Mouse (Mus musculus) T-helper 17 cell (primary cell): ENCODE results near the gene Gm11146.

ENCODE experiments used
- in situ Hi-C, 2 experiments: fragments of 300-600 bp; cut with MboI, MseI; formaldehyde crosslinking; loops; 1 replicate in 1 of 2; 2 replicates in 1 of 2; pipeline ENCODE4 v1.15.1; 2025; ENCODE audit warnings: high pct_unique_total_duplicates in 2 of 2

Gm11146 gene

DNA sequence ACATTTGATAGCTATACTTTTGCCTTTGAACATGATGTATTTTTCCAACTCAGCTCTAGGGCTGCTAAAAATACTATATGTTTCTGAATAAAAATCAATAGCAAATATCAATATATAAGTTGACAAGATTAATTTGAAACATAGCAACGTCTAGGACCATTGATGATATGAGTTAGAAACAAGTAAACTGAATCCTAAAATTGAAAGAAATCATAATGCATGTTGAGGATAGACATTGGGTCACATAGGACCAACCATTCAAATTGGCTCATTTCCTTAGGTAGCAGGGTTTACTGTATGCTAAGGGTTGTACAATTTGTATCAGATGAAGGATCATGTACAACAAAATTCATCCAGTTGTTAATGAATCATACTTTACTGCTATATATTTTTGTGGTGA, at the start of gene Gm11146:
TSS of gene Gm11146 (minus strand) at position 101 of the 400 bp plus-strand sequence.
- in situ Hi-C loops = no loop called here

DNA sequence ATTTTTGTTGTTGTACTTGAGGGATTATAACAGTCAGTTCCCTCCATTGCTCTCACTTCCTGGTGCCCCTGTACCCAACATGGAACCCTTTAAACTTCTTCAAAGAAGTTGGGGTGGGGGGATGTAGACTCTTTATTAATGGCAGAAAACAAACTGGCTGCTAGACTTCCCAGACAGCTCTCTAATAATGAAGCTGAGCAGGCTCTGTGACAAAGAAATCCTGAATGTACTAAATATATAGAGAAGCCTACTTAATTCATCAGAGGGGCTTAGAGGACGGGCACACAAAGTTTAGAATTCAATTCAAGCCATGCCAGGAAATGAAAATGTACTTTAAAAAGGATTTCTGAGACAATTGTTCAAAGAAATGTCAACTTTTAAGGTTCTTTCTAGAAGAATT, 48.7 kb upstream of the Gm11146 start:
- in situ Hi-C loops = loop anchor here in 1 of 2 experiments (10.0 kb wide), 1 partner anchor 294 kb away; no protein-coding TSS in a partner anchor

GRCm38 (mm10) chr16:77649006-77649405, 47.1 kb upstream of the Gm11146 start:
- in situ Hi-C loops = no loop called here

DNA sequence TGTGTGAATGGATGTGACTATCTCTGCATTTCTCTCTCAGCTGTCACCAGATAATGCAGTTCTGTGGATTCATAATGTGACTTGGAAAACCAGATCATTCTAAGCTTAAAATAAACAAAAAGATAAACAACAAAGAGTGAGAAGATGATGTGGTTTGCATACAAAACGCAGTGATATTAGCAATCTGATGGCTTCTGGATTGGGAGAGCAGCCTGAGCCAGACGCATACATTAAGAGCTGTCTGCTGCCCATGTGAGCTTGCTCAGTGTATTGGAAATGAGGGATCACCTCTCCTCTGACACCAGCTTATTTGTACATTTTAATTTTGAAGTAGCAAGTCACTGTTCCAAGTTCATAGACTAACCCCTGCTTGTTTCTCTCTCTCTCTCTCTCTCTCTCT, 46.3 kb upstream of the Gm11146 start:
- in situ Hi-C loops = no loop called here

- in situ Hi-C loops = no loop called here
Measured at GRCm38 (mm10) chr16:77646146-77646545, 44.3 kb upstream of the Gm11146 start.

- in situ Hi-C loops = no loop called here
Measured at GRCm38 (mm10) chr16:77644976-77645375, 43.1 kb upstream of the Gm11146 start.

DNA sequence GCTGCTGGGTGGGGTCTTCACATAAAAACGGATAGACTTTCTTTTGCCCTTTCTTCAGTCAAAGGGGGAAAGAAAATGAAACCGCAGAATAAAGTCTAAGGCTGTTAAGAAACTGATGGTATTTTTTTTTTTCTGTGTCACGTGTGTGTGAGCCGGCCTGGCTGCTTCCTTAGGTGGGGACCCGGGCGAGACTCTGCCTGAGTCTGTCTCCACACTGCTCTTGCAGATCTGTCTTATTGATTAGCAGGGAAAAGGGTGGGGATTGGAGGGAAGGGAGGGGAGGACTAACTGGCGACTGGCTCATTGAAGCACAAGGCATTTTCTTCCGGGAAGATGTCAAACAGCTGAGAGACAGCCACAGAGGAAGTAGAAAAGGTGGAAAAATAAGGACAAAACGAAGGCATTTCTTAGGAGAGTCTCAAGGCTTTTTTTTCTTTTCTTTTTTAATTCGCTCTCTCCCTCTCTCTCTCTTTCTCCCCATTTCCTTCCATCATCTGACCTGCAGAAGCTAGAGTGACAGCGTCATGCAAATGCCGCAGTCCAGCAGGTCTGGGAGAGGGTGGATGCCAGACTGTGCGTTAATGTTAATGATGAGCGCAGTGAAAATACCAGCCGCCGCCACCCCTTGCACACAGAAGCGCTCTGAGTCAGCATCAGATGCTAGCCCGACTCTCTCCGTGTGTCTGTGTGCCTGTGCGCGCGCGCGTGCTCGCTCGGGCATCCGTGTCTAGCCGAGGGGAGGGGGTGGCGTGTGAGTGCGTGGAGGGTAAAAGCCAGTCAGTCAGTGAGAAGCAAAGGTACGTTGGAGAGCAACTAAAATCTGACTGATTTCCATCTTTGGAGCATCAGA, 42.2 kb upstream of the Gm11146 start:
- in situ Hi-C loops = no loop called here

DNA sequence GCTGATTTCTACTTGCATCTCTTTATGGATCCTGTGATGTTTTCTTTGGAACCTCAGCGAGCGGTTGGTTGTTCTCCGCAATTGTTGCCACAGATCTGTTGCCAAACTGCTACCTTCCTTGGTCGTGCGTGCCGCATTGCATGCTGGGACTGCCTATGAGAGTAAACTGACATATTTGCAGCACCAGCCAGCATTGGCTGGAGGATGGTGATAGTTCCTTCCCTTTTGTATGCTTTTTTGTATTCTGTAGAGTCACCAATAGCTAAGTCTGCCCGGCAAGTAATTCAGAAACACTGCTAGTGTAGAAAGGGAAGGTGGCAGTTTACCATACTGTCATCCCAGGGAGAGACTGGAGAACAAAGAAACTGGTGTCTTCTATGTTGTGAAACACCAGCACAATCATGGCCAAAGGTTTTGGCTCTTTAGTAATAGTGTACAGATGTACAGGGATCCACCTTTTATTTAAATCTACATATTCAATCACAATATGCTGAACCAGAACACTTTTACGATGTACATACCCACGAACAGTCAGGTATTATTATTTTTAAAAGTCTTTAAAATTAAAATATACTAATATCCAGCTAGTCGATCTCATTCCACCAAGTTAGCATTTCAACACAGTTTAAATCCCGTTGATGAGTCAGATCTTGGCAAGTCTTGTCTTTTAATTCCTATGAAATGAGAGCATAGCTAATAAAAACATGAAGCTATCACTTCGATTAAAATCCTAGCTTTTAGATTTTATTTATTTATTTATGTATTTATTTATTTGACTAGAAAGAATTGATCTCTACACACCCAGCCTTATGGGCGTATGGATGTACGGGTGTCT, 41.4 kb upstream of the Gm11146 start:
- in situ Hi-C loops = no loop called here

DNA sequence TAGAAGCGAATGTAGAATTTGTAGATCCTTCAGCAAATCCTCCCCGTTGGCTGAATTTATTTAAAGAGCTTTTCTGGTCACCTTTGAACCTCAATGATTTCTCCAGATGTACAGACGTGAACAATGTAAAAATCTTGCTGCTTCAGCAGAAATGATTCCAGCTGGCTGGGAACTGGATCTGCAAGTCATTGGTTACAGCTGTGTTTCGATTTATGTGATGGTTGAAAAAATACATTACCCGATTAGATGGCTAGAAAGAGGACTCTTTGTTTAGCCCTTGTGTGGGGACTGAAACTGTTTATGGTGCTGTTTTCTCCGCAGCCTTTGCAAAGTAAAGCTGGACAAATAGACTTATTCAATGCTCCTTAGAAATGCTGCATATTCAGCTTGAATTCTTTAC, 34.6 kb upstream of the Gm11146 start:
- in situ Hi-C loops = no loop called here

DNA sequence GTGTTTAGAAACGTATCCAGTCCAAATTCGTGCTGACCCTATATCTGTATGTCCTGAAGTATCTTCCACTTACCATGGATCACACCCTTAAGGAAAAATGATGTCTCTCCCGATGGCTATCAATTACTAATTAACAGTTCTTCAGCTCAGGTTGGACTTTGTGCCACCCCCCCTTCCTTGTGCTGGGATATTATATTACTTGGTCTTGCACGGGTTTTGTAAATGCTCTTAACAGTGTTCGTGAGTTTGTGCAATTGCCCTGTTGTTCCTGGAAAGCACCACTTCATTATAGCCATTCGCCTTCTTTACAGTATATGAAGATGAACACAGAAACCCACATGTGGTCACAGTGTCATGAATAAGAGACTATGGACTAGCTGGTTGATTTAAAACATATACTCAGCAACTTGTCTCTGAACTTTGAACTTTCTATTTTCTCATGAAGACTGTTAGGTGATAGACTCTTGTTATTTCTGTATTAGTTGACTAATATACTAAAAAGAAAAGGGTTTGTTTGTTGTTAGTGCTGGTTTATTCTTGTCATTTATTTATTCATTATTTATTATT, 30.5 kb upstream of the Gm11146 start:
- in situ Hi-C loops = no loop called here

- in situ Hi-C loops = no loop called here
Measured at GRCm38 (mm10) chr16:77622681-77623080, 20.8 kb upstream of the Gm11146 start.

- in situ Hi-C loops = no loop called here
Measured at GRCm38 (mm10) chr16:77602581-77602980, 687 bp upstream of the Gm11146 start.

GRCm38 (mm10) chr16:77598787-77599186, 3.1 kb downstream of the Gm11146 start:
- in situ Hi-C loops = no loop called here

DNA sequence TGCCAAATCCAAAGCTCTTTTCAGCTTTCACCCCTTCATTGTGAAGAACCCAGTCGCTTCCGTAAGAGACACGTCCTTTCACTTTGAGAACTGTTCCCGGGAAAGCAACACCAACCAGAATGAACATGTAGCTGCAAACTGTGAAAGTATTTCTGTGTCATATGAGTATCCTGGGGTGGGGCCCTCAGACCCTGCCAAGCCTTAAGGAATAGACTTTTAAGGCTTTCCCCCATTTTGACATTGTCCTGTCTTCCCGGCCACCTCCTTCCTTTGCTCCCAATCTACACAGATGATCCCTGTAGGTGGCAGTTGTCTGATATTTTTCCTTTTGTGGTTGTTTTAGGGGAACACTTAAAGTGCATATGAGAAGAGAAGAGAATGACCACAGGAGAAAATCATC, 5.3 kb downstream of the Gm11146 start:
- in situ Hi-C loops = no loop called here

DNA sequence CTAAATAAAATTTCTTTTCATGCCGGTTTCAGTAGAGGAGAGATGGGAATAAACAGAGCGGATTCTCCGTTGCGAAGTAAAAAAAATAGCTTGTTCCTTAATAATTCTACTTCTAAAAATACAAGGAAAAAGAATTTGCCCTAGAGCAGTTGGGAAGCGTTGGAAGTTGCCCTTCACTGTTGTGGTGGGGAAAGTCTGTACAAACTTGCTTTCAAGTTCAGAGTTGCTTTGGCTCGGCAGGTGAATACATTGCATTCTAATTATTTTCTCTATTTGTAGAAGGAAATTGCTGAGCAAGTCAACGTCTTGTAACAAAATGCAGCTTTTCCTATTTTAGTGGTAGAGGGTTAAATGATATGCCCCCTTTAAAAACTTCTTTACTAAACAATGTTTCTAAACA, 6.2 kb downstream of the Gm11146 start:
- in situ Hi-C loops = no loop called here

DNA sequence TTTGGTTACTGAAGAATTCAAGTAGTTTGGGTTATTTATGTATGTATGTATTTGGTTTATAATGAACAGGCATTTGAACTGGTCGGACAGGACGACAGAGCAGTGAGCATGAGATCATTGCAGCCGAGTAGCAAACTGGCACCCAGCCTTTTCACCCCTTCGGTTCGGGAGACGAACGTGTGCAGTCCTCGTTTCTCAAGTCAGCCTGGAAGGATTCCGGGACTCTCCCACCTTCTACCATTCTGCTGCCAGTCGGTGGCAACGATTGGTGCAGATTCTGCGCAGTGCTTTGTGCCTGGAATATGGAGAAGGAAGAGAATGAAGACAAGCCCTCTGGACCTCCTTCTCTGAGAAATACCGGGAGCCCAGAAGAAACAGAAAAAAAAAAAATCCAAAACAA, 7.3 kb downstream of the Gm11146 start:
- in situ Hi-C loops = no loop called here

- in situ Hi-C loops = no loop called here
Measured at GRCm38 (mm10) chr16:77593828-77594421, 8.0 kb downstream of the Gm11146 start.

- in situ Hi-C loops = no loop called here
Measured at GRCm38 (mm10) chr16:77592986-77593385, 8.9 kb downstream of the Gm11146 start.

DNA sequence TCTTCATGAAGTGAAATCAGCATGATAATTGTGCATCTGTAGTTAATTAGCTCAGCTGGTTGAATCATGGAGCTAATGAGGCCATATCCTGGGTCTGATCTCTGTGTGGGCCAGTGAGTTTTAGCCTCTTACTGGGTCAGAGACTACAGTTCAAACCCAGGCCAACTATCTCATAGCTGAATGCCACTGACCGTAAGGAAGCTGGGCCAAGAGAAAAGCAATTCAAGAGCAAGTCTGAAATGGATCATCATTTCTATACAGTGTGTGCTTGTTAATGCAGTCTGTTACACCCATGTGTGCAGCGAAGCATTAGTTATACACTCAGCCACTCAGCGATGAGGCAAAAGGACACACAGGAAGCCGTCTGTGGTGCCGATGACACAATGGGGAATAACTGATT, 28.9 kb downstream of the Gm11146 start:
- in situ Hi-C loops = no loop called here

- in situ Hi-C loops = no loop called here
Measured at GRCm38 (mm10) chr16:77569457-77569856, 32.4 kb downstream of the Gm11146 start.

GRCm38 (mm10) chr16:77568384-77568783, 33.5 kb downstream of the Gm11146 start:
- in situ Hi-C loops = no loop called here

- in situ Hi-C loops = no loop called here
Measured at GRCm38 (mm10) chr16:77562852-77563251, 39.0 kb downstream of the Gm11146 start.
